Mouse (Mus musculus): ENCODE results near the gene Mcpt9. TPM values are rescaled to one million over a fixed set of nuclear protein-coding genes. Genes with fewer than 3 reads are reported as not detected.

Gene Mcpt9
- polyA plus RNA-seq, 1 experiment from 2014 or later = not detected

Other genes starting within 250 kb of the Mcpt9 start
- gene Adcy4, start 246.4 kb downstream of the Mcpt9 start, polyA plus RNA-seq (2015; fragmentation: Nextera tagmentation; extraction: Ambion mirVana) = 3.6 and 5.4 TPM in 2 replicates
- gene Ripk3, start 241.6 kb downstream of the Mcpt9 start, polyA plus RNA-seq (2015; fragmentation: Nextera tagmentation; extraction: Ambion mirVana) = 2.1 and 2.4 TPM in 2 replicates
- 17.0 and 18.9 TPM in 2 replicates for gene Nfatc4, start 207.4 kb downstream of the Mcpt9 start, polyA plus RNA-seq (2015; fragmentation: Nextera tagmentation; extraction: Ambion mirVana)
- gene Nynrin, start 176.5 kb downstream of the Mcpt9 start, polyA plus RNA-seq (2015; fragmentation: Nextera tagmentation; extraction: Ambion mirVana) = 9.3 and 12.4 TPM in 2 replicates
- 0.08 and 0.18 TPM in 2 replicates for gene Cbln3, start 146.1 kb downstream of the Mcpt9 start, polyA plus RNA-seq (2015; fragmentation: Nextera tagmentation; extraction: Ambion mirVana)
- 9.6 and 10.8 TPM in 2 replicates for gene Khnyn, start 145.5 kb downstream of the Mcpt9 start, polyA plus RNA-seq (2015; fragmentation: Nextera tagmentation; extraction: Ambion mirVana)
- gene Sdr39u1, start 130.2 kb downstream of the Mcpt9 start, polyA plus RNA-seq (2015; fragmentation: Nextera tagmentation; extraction: Ambion mirVana) = 71.0 and 72.3 TPM in 2 replicates
- not detected in 2 replicates for gene Cma1, start 85.8 kb downstream of the Mcpt9 start, polyA plus RNA-seq (2015; fragmentation: Nextera tagmentation; extraction: Ambion mirVana)
- gene Cma2, start 79.5 kb downstream of the Mcpt9 start, polyA plus RNA-seq (2015; fragmentation: Nextera tagmentation; extraction: Ambion mirVana) = not detected in 2 replicates
- not detected in 2 replicates for gene Mcpt1, start 12.5 kb downstream of the Mcpt9 start, polyA plus RNA-seq (2015; fragmentation: Nextera tagmentation; extraction: Ambion mirVana)
- gene Mcpt2, start 11.5 kb upstream of the Mcpt9 start, polyA plus RNA-seq (2015; fragmentation: Nextera tagmentation; extraction: Ambion mirVana) = not detected in 2 replicates
- not detected in 2 replicates for gene Mcpt4, start 31.8 kb upstream of the Mcpt9 start, polyA plus RNA-seq (2015; fragmentation: Nextera tagmentation; extraction: Ambion mirVana)
- not detected in 2 replicates for gene Mcpt8, start 54.8 kb upstream of the Mcpt9 start, polyA plus RNA-seq (2015; fragmentation: Nextera tagmentation; extraction: Ambion mirVana)
- not detected in 2 replicates for gene Ctsg, start 72.1 kb upstream of the Mcpt9 start, polyA plus RNA-seq (2015; fragmentation: Nextera tagmentation; extraction: Ambion mirVana)
- gene Gzme, start 90.1 kb upstream of the Mcpt9 start, polyA plus RNA-seq (2015; fragmentation: Nextera tagmentation; extraction: Ambion mirVana) = not detected in 2 replicates
- not detected in 2 replicates for gene Gzmd, start 102.1 kb upstream of the Mcpt9 start, polyA plus RNA-seq (2015; fragmentation: Nextera tagmentation; extraction: Ambion mirVana)
- not detected in 2 replicates for gene Gzmg, start 129.1 kb upstream of the Mcpt9 start, polyA plus RNA-seq (2015; fragmentation: Nextera tagmentation; extraction: Ambion mirVana)
- not detected in 2 replicates for gene Gzmn, start 144.1 kb upstream of the Mcpt9 start, polyA plus RNA-seq (2015; fragmentation: Nextera tagmentation; extraction: Ambion mirVana)
- not detected in 2 replicates for gene Gzmf, start 180.9 kb upstream of the Mcpt9 start, polyA plus RNA-seq (2015; fragmentation: Nextera tagmentation; extraction: Ambion mirVana)
- not detected in 2 replicates for gene Gzmc, start 204.2 kb upstream of the Mcpt9 start, polyA plus RNA-seq (2015; fragmentation: Nextera tagmentation; extraction: Ambion mirVana)
- not detected in 2 replicates for gene Gzmb, start 231.8 kb upstream of the Mcpt9 start, polyA plus RNA-seq (2015; fragmentation: Nextera tagmentation; extraction: Ambion mirVana)